Comparison of ENCODE assay signal across 28 mouse cellular contexts in genomic region chr11:111108130-111108529, GRCm38 (mm10). TPM values are rescaled to one million over a fixed set of nuclear protein-coding genes. Genes with fewer than 3 reads are reported as not detected.
DNase-seq lines count a peak whose midpoint lies in the region; ATAC-seq and TF ChIP-seq lines count a peak whose summit lies in the region.
"Had no signal": no experiment of that assay in that cellular context is flagged by ENCODE, and none has a peak within 500 bp of the region (broad histone marks: within the 10 kb centered on the region; RNA-seq: fewer than 3 reads in every experiment).

No protein-coding gene starts in this region.

- no peaks in the 10 kb centered on the region for H3K4me1 ChIP-seq in midbrain, embryonic 16.5 days (ENCODE audit: control insufficient read depth, insufficient read depth, low read length)
- no peaks in the 10 kb centered on the region for H3K4me1 ChIP-seq in midbrain, embryonic 10.5 days
- H3K4me1 ChIP-seq in intestine, postnatal 0 days (replicated peaks; ENCODE audit: control insufficient read depth, insufficient read depth, low read length) = no peaks in the 10 kb centered on the region
- no peaks in the 10 kb centered on the region for H3K4me1 ChIP-seq in stomach, postnatal 0 days (replicated peaks; ENCODE audit: control insufficient read depth, insufficient read depth)
- H3K4me1 ChIP-seq: forebrain, embryonic 13.5 days; hindbrain, embryonic 10.5 days; hindbrain, embryonic 13.5 days had no signal

- H3K27ac ChIP-seq in midbrain, embryonic 16.5 days (ENCODE audit: low read length) = no peak overlapping the region
- no peak overlapping the region for H3K27ac ChIP-seq in midbrain, embryonic 10.5 days (replicated peaks)
- no peak overlapping the region for H3K27ac ChIP-seq in intestine, postnatal 0 days (ENCODE audit: low read depth, low read length)
- no peak overlapping the region for H3K27ac ChIP-seq in stomach, postnatal 0 days (replicated peaks)
- H3K27ac ChIP-seq: forebrain, embryonic 10.5 days; forebrain, embryonic 13.5 days; heart, embryonic 15.5 days; hindbrain, embryonic 10.5 days; hindbrain, embryonic 13.5 days had no signal

- no peak for TF ChIP-seq EP300 in stomach, postnatal 0 days (optimal IDR thresholded peaks at IDR 0.05)

- H3K4me2 ChIP-seq in midbrain, embryonic 16.5 days (ENCODE audit: low read length) = peak overlapping the region; percentile 8; the same call in 1 of the 2 replicates
- no peak overlapping the region for H3K4me2 ChIP-seq in intestine, postnatal 0 days (replicated peaks; ENCODE audit: low read depth)
- H3K4me2 ChIP-seq in stomach, postnatal 0 days (replicated peaks; ENCODE audit: low read depth) = no peak overlapping the region
- H3K4me2 ChIP-seq: forebrain, embryonic 13.5 days; heart, embryonic 12.5 days; heart, embryonic 15.5 days; hindbrain, embryonic 13.5 days had no signal

- 54% methylated on average over 9 of the region's 9 CpGs for WGBS in midbrain, embryonic 16.5 days
- WGBS in midbrain, embryonic 10.5 days = 78% methylated on average over 9 of the region's 9 CpGs
- WGBS in intestine, postnatal 0 days = 39% methylated on average over 9 of the region's 9 CpGs
- WGBS in stomach, postnatal 0 days = 69% methylated on average over 9 of the region's 9 CpGs

- no peak for TF ChIP-seq CTCF in intestine, postnatal 0 days (IDR thresholded peaks at IDR 0.05; ENCODE audit: low read depth)
- no peak for TF ChIP-seq CTCF in stomach, postnatal 0 days (IDR thresholded peaks at IDR 0.05; ENCODE audit: low read depth)

- no peak for DNase-seq in midbrain, embryonic 10.5 days (ENCODE audit: low spot score)
- DNase-seq in stomach, postnatal 0 days (ENCODE audit: low spot score) = peak; percentile 19
- DNase-seq in spleen, postnatal 4 days (ENCODE audit: low spot score in 2 of 2) = no peak
- DNase-seq in embryo, embryonic 10 days (ENCODE audit: low spot score) = no peak
- DNase-seq: adrenal gland, adult 2 months; adrenal gland, postnatal 14 days; B cell, adult 2 months; cerebellum, adult 11-12 months; cerebellum, adult 8-10 months; cerebellum, postnatal 10 days; cerebellum, postnatal 36 days; gastrocnemius, postnatal 25 days; heart, adult 18-20 months; heart, postnatal 10 days; heart, postnatal 36 days had no signal

- no peaks in the 10 kb centered on the region for H3K9me3 ChIP-seq in midbrain, embryonic 16.5 days (replicated peaks; ENCODE audit: control insufficient read depth, low read length, poor library complexity, severe bottlenecking)
- no peaks in the 10 kb centered on the region for H3K9me3 ChIP-seq in midbrain, embryonic 10.5 days (replicated peaks)
- no peaks in the 10 kb centered on the region for H3K9me3 ChIP-seq in intestine, postnatal 0 days (ENCODE audit: control insufficient read depth)
- H3K9me3 ChIP-seq in stomach, postnatal 0 days (ENCODE audit: control insufficient read depth, low read length) = no peaks in the 10 kb centered on the region
- H3K9me3 ChIP-seq: forebrain, embryonic 10.5 days; forebrain, embryonic 13.5 days; heart, embryonic 12.5 days; heart, embryonic 15.5 days; hindbrain, embryonic 10.5 days; hindbrain, embryonic 13.5 days had no signal

- H3K36me3 ChIP-seq in midbrain, embryonic 16.5 days (ENCODE audit: control insufficient read depth, insufficient read depth, low read length) = no peaks in the 10 kb centered on the region
- no peaks in the 10 kb centered on the region for H3K36me3 ChIP-seq in midbrain, embryonic 10.5 days
- no peaks in the 10 kb centered on the region for H3K36me3 ChIP-seq in intestine, postnatal 0 days (ENCODE audit: control insufficient read depth, insufficient read depth)
- no peaks in the 10 kb centered on the region for H3K36me3 ChIP-seq in stomach, postnatal 0 days (ENCODE audit: control insufficient read depth, insufficient read depth, low read length)
- H3K36me3 ChIP-seq: forebrain, embryonic 10.5 days; G1E; heart, embryonic 12.5 days; heart, embryonic 15.5 days; hindbrain, embryonic 10.5 days; hindbrain, embryonic 13.5 days had no signal

- H3K9ac ChIP-seq in midbrain, embryonic 16.5 days (ENCODE audit: low read depth, low read length) = no peak overlapping the region
- H3K9ac ChIP-seq in intestine, postnatal 0 days (ENCODE audit: low read depth, low read length) = no peak overlapping the region
- H3K9ac ChIP-seq in stomach, postnatal 0 days (ENCODE audit: low read length) = no peak overlapping the region
- H3K9ac ChIP-seq: forebrain, embryonic 13.5 days; heart, embryonic 12.5 days; heart, embryonic 15.5 days; hindbrain, embryonic 13.5 days had no signal

- no peak overlapping the region for H3K4me3 ChIP-seq in midbrain, embryonic 16.5 days (ENCODE audit: low read depth, low read length)
- no peak overlapping the region for H3K4me3 ChIP-seq in midbrain, embryonic 10.5 days
- no peak overlapping the region for H3K4me3 ChIP-seq in intestine, postnatal 0 days (ENCODE audit: low read depth, low read length)
- H3K4me3 ChIP-seq in stomach, postnatal 0 days (ENCODE audit: low read depth, low read length) = no peak overlapping the region
- H3K4me3 ChIP-seq: forebrain, embryonic 10.5 days; forebrain, embryonic 13.5 days; heart, embryonic 12.5 days; heart, embryonic 15.5 days; hindbrain, embryonic 10.5 days; hindbrain, embryonic 13.5 days had no signal

- ATAC-seq in midbrain, embryonic 16.5 days = no peak
- ATAC-seq in intestine, postnatal 0 days = peak; percentile 82
- ATAC-seq in stomach, postnatal 0 days (ENCODE audit: low FRiP score, low TSS enrichment) = no peak
- ATAC-seq: forebrain, embryonic 13.5 days; forebrain, embryonic 16.5 days; hindbrain, embryonic 16.5 days; Patski had no signal

- no peaks in the 10 kb centered on the region for H3K27me3 ChIP-seq in midbrain, embryonic 16.5 days (ENCODE audit: control insufficient read depth, insufficient read depth, low read depth, low read length)
- H3K27me3 ChIP-seq in midbrain, embryonic 10.5 days (ENCODE audit: low read depth, poor library complexity, severe bottlenecking) = no peaks in the 10 kb centered on the region
- H3K27me3 ChIP-seq in intestine, postnatal 0 days (replicated peaks; ENCODE audit: control insufficient read depth, insufficient read depth, low read length) = no peaks in the 10 kb centered on the region
- no peaks in the 10 kb centered on the region for H3K27me3 ChIP-seq in stomach, postnatal 0 days (ENCODE audit: control insufficient read depth, insufficient read depth, low read length)
- H3K27me3 ChIP-seq: CH12.LX; forebrain, embryonic 13.5 days; heart, embryonic 12.5 days; heart, embryonic 15.5 days; hindbrain, embryonic 13.5 days; Patski had no signal

RNA-seq across cellular contexts. Expression of gene Kcnj2, which starts 42.2 kb away (rescaled TPM):
- 1.4 and 1.6 TPM in 2 replicates for polyA plus RNA-seq in midbrain, embryonic 16.5 days (2015; fragmentation: Nextera tagmentation; extraction: Ambion mirVana)
- polyA plus RNA-seq in midbrain, embryonic 10.5 days (2016; fragmentation: Nextera tagmentation; extraction: Ambion mirVana) = 0.65 and 0.94 TPM in 2 replicates
- polyA plus RNA-seq in intestine, postnatal 0 days (2015; fragmentation: Nextera tagmentation; extraction: Ambion mirVana) = 0.66 and 0.76 TPM in 2 replicates
- 0.52 and 0.69 TPM in 2 replicates for polyA plus RNA-seq in stomach, postnatal 0 days (2015; fragmentation: Nextera tagmentation; extraction: Ambion mirVana)
- polyA plus RNA-seq: G1E had no signal
